Mouse (Mus musculus) CH12.LX (cell line): ENCODE measurements around the gene Hltf.

Source experiments
- CHD2 ChIP-seq: IDR thresholded peaks from 2 replicates; pipeline ENCODE4 v1.6.1; 2011; ENCODE audit warnings: low read length, improper control_type of control experiment
- CTCF ChIP-seq, 2 experiments: IDR thresholded peaks in 1 of 2; conservative IDR thresholded peaks in 1 of 2; 2 replicates each; pipeline ENCODE4 v1.5.1; 2011 to 2012; ENCODE audit warnings: low read depth in 2 of 2, low read length in 2 of 2, improper control_type of control experiment in 1 of 2, inconsistent platforms in 1 of 2, mild to moderate bottlenecking in 1 of 2, moderate library complexity in 1 of 2
- E2F4 ChIP-seq: IDR thresholded peaks from 2 replicates; pipeline ENCODE4 v1.6.1; 2011; ENCODE audit warnings: low read depth, low read length, improper control_type of control experiment; ENCODE audit not compliant: insufficient replicate concordance
- ELF1 ChIP-seq: IDR thresholded peaks from 2 replicates; pipeline ENCODE4 v1.6.1; 2014; ENCODE audit warnings: low read depth, mild to moderate bottlenecking, inconsistent platforms, low read length, improper control_type of control experiment
- EP300 ChIP-seq: IDR thresholded peaks from 2 replicates; pipeline ENCODE4 v1.6.1; 2011; ENCODE audit warnings: low read length, improper control_type of control experiment
- JUND ChIP-seq: conservative IDR thresholded peaks from 2 replicates; pipeline ENCODE4 v1.6.1; 2011; ENCODE audit warnings: low read depth, low read length, improper control_type of control experiment
- KAT2A ChIP-seq: IDR thresholded peaks from 2 replicates; pipeline ENCODE4 v1.6.1; 2012; ENCODE audit warnings: low read length, improper control_type of control experiment, inconsistent platforms; ENCODE audit not compliant: insufficient replicate concordance
- MAFK ChIP-seq: IDR thresholded peaks from 2 replicates; pipeline ENCODE4 v1.6.1; 2011; ENCODE audit warnings: low read length, improper control_type of control experiment; ENCODE audit not compliant: insufficient replicate concordance
- POLR2A ChIP-seq: IDR thresholded peaks from 2 replicates; pipeline ENCODE4 v1.6.1; 2011; ENCODE audit warnings: low read depth, mild to moderate bottlenecking, improper control_type of control experiment, low read length
- RCOR1 ChIP-seq: conservative IDR thresholded peaks from 2 replicates; pipeline ENCODE4 v1.6.1; 2012; ENCODE audit warnings: low read depth, mild to moderate bottlenecking, inconsistent platforms, low read length, improper control_type of control experiment
- SIN3A ChIP-seq: IDR thresholded peaks from 2 replicates; pipeline ENCODE4 v1.6.1; 2012; ENCODE audit warnings: low read length, improper control_type of control experiment, inconsistent platforms
- TBP ChIP-seq: conservative IDR thresholded peaks from 2 replicates; pipeline ENCODE4 v1.6.1; 2011; ENCODE audit warnings: low read depth, low read length, improper control_type of control experiment
- TCF12 ChIP-seq: IDR thresholded peaks from 2 replicates; pipeline ENCODE4 v1.6.1; 2014; ENCODE audit warnings: low read depth, mild to moderate bottlenecking, inconsistent platforms, low read length, improper control_type of control experiment
- USF1 ChIP-seq: IDR thresholded peaks from 2 replicates; pipeline ENCODE4 v1.6.1; 2014; ENCODE audit warnings: low read depth, mild to moderate bottlenecking, inconsistent platforms, low read length, improper control_type of control experiment

- no peak for TF ChIP-seq JUND
- TF ChIP-seq EP300 = peak; percentile 86
- TF ChIP-seq KAT2A = no peak
- no peak for TF ChIP-seq CTCF (conservative IDR thresholded peaks at IDR 0.05 in 1 of 2, IDR thresholded peaks at IDR 0.05 in 1 of 2; ENCODE audit: low read depth in 2 of 2, low read length in 2 of 2)
- no peak for TF ChIP-seq TBP
- TF ChIP-seq POLR2A = no peak
- no peak for TF ChIP-seq USF1
- TF ChIP-seq MAFK = no peak
- no peak for TF ChIP-seq ELF1
- no peak for TF ChIP-seq RCOR1
- no peak for TF ChIP-seq E2F4
- TF ChIP-seq CHD2 = no peak
- no peak for TF ChIP-seq SIN3A
- no peak for TF ChIP-seq TCF12
Measured at GRCm38 (mm10) chr3:20028640-20029039, 29.0 kb upstream of the Hltf start.
